Mouse (Mus musculus): ENCODE data around the gene Plekho2. TPM values are rescaled to one million over a fixed set of nuclear protein-coding genes. Genes with fewer than 3 reads are reported as not detected.

Gene Plekho2
- polyA plus RNA-seq, 1 experiment from 2014 or later = 13.0 TPM

GRCm38 (mm10) chr9:65577511-65578196 lies 2.2 kb downstream of the Plekho2 start:
- DNase-seq (ENCODE audit: low spot score) = no peak
- WGBS = 86% methylated on average over 4 of the region's 4 CpGs
- Histone ChIP-seq H3K4me1 (peaks cover 44% of the 10 kb centered on the region), H3K27me3 (ENCODE audit: low read depth, poor library complexity, severe bottlenecking) (no peaks in the 10 kb centered on the region), H3K27ac (no peak overlapping the region), H3K9me3 (replicated peaks) (no peaks in the 10 kb centered on the region), H3K36me3 (peaks cover 4% of the 10 kb centered on the region), H3K4me3 (peak overlapping the region; percentile 66; the same call in 1 of the 2 replicates)

DNA sequence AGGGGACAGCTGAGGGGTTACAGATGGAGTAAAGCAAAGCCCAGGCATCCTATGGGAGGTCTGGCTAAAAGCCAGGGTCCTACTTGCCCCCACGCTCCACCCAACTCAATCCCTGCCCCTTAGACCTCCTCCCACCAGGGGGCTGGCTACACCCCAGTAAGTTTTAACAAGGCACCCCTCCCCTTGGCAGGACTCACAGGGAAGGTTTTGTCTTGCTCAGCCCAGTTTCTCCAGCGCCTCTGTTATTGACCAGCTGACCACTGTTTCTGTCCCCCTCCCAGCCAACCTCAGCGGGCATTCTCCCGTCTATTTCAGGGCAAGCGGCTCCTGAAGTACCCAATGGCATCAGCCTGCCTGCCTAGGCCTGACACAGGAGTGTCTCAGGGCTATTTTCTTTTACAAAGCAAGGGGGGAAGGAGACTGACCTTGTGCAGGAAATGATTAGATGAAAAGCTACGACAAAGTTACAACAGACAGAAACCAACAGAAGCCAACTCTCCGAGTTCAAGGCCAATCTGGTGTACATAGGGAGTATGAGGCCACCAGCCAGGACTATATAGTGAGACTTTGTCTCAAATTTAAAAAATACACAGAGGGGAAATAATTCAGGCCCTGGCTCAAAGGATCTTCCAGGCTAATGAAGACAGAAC lies 2.9 kb downstream of the Plekho2 start:
- Histone ChIP-seq H3K36me3 (peaks cover 10% of the 10 kb centered on the region), H3K4me3 (no peak overlapping the region), H3K27ac (no peak overlapping the region), H3K4me1 (peaks cover 44% of the 10 kb centered on the region), H3K27me3 (ENCODE audit: low read depth, poor library complexity, severe bottlenecking) (no peaks in the 10 kb centered on the region), H3K9me3 (replicated peaks) (no peaks in the 10 kb centered on the region)
- DNase-seq (ENCODE audit: low spot score) = no peak
- WGBS = 67% methylated on average over 7 of the region's 7 CpGs

- Histone ChIP-seq H3K36me3 (peaks cover 20% of the 10 kb centered on the region), H3K27me3 (ENCODE audit: low read depth, poor library complexity, severe bottlenecking) (no peaks in the 10 kb centered on the region), H3K4me1 (peaks cover 38% of the 10 kb centered on the region), H3K9me3 (replicated peaks) (no peaks in the 10 kb centered on the region), H3K4me3 (no peak overlapping the region), H3K27ac (no peak overlapping the region)
- 86% methylated on average over 8 of the region's 8 CpGs for WGBS
- no peak for DNase-seq (ENCODE audit: low spot score)
Observed at GRCm38 (mm10) chr9:65575393-65576196, 4.2 kb downstream of the Plekho2 start.

- DNase-seq (ENCODE audit: low spot score) = no peak
- H3K4me3 ChIP-seq = no peak overlapping the region
- H3K27me3 ChIP-seq (ENCODE audit: low read depth, poor library complexity, severe bottlenecking) = no peaks in the 10 kb centered on the region
- H3K36me3 ChIP-seq = peaks cover 23% of the 10 kb centered on the region
- no peaks in the 10 kb centered on the region for H3K9me3 ChIP-seq (replicated peaks)
- peaks cover 34% of the 10 kb centered on the region for H3K4me1 ChIP-seq
- H3K27ac ChIP-seq = no peak overlapping the region
- WGBS = 87% methylated on average over 11 of the region's 11 CpGs
Observed at GRCm38 (mm10) chr9:65574513-65575392, 5.1 kb downstream of the Plekho2 start.

- H3K36me3 ChIP-seq = peaks cover 41% of the 10 kb centered on the region
- H3K9me3 ChIP-seq (replicated peaks) = no peaks in the 10 kb centered on the region
- DNase-seq (ENCODE audit: low spot score) = no peak
- H3K4me1 ChIP-seq = peaks cover 16% of the 10 kb centered on the region
- H3K27ac ChIP-seq = no peak overlapping the region
- H3K27me3 ChIP-seq (ENCODE audit: low read depth, poor library complexity, severe bottlenecking) = no peaks in the 10 kb centered on the region
- H3K4me3 ChIP-seq = no peak overlapping the region
- WGBS = 84% methylated on average over 6 of the region's 6 CpGs
Observed at GRCm38 (mm10) chr9:65572837-65573236, 7.0 kb downstream of the Plekho2 start.

- WGBS = 84% methylated on average over 6 of the region's 6 CpGs
- Histone ChIP-seq H3K27ac (no peak overlapping the region), H3K9me3 (replicated peaks) (no peaks in the 10 kb centered on the region), H3K4me3 (no peak overlapping the region), H3K4me1 (no peaks in the 10 kb centered on the region), H3K36me3 (peaks cover 70% of the 10 kb centered on the region), H3K27me3 (ENCODE audit: low read depth, poor library complexity, severe bottlenecking) (no peaks in the 10 kb centered on the region)
- no peak for DNase-seq (ENCODE audit: low spot score)
Observed at GRCm38 (mm10) chr9:65569491-65569971, 10.3 kb downstream of the Plekho2 start.

- Histone ChIP-seq H3K36me3 (peaks cover 77% of the 10 kb centered on the region), H3K27me3 (ENCODE audit: low read depth, poor library complexity, severe bottlenecking) (no peaks in the 10 kb centered on the region), H3K4me1 (no peaks in the 10 kb centered on the region), H3K4me3 (no peak overlapping the region), H3K27ac (no peak overlapping the region), H3K9me3 (replicated peaks) (no peaks in the 10 kb centered on the region)
- 92% methylated on average over 6 of the region's 6 CpGs for WGBS
- DNase-seq (ENCODE audit: low spot score) = no peak
Observed at GRCm38 (mm10) chr9:65568787-65569186, 11.1 kb downstream of the Plekho2 start.

DNA sequence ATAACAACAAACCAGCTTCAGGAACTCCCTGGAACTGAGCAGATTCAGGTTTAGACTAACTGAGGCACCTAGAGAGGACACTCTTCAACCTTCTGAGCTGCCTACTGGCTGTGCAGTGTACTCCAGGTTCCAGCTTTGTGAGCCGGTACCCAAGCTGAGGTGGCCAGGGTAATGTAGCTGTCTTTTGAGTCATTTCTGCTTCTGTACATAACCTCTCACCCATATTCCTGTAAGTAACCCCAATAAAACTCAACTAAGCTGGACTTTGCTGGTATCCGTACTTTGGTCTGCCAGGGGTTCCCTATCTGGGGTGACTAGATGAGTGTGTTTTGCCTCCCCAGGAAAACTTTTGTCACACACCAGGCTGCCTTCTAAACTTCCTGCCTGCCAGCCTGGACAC lies 15.1 kb downstream of the Plekho2 start:
- peaks cover 82% of the 10 kb centered on the region for H3K36me3 ChIP-seq
- H3K27ac ChIP-seq = no peak overlapping the region
- H3K4me1 ChIP-seq = peaks cover 15% of the 10 kb centered on the region
- no peak overlapping the region for H3K4me3 ChIP-seq
- no peak for DNase-seq (ENCODE audit: low spot score)
- H3K27me3 ChIP-seq (ENCODE audit: low read depth, poor library complexity, severe bottlenecking) = no peaks in the 10 kb centered on the region
- H3K9me3 ChIP-seq (replicated peaks) = no peaks in the 10 kb centered on the region
- 97% methylated on average over 2 of the region's 2 CpGs for WGBS

GRCm38 (mm10) chr9:65563073-65563472 lies 16.8 kb downstream of the Plekho2 start:
- Histone ChIP-seq H3K27ac (peak overlapping the region; percentile 78; the same call in 1 of the 2 replicates), H3K4me1 (peaks cover 30% of the 10 kb centered on the region), H3K9me3 (replicated peaks) (no peaks in the 10 kb centered on the region), H3K36me3 (peaks cover 81% of the 10 kb centered on the region), H3K4me3 (no peak overlapping the region), H3K27me3 (ENCODE audit: low read depth, poor library complexity, severe bottlenecking) (no peaks in the 10 kb centered on the region)
- WGBS = 95% methylated on average over 5 of the region's 5 CpGs
- DNase-seq (ENCODE audit: low spot score) = no peak

DNA sequence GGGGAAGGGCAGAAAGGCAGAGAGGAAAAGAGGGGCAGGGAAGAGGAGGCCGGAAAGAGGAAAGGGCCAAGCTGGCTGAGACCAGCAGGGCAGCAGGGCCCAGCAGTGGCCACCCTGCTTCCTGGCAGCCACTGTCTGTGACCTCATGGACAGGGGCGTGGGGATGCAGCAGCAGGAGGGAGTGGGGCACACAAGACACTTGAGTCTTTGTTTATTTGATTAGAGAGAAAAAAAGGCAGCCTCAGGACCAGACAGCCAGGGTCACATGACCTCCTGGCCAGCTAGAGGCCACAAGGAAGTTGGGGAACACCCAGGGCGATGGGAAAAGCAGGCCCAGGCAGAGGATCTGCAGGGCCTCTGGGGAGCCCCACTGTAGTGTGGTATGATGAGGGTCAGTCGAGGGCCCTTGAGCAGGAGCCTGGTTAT lies 17.7 kb downstream of the Plekho2 start:
- Histone ChIP-seq H3K27me3 (ENCODE audit: low read depth, poor library complexity, severe bottlenecking) (no peaks in the 10 kb centered on the region), H3K9me3 (replicated peaks) (no peaks in the 10 kb centered on the region), H3K4me1 (peaks cover 33% of the 10 kb centered on the region), H3K36me3 (peaks cover 83% of the 10 kb centered on the region), H3K4me3 (no peak overlapping the region), H3K27ac (peak overlapping the region; percentile 78)
- no peak for DNase-seq (ENCODE audit: low spot score)
- 40% methylated on average over 4 of the region's 4 CpGs for WGBS

DNA sequence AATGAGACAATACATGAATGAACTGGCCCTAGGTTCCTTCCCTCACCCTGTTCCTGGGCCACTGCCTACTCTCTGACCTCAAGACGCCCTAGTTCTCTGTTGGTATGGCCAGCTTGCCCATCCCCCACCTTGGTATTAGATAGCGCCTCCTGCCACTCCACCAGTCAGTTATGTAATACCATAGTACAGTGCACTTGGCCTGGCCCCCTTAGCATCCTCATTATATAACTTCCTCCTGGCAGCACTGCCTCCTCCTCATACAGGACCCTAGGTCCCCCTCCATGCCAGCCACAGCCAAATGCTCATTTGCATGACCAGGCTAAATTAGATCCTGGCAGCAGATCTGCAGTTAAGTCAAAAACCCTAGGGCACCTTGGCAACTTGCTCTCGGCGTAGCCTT lies 18.8 kb downstream of the Plekho2 start:
- no peak overlapping the region for H3K4me3 ChIP-seq
- peaks cover 83% of the 10 kb centered on the region for H3K36me3 ChIP-seq
- H3K27ac ChIP-seq = no peak overlapping the region
- no peak for DNase-seq (ENCODE audit: low spot score)
- peaks cover 33% of the 10 kb centered on the region for H3K4me1 ChIP-seq
- 96% methylated on average over 4 of the region's 4 CpGs for WGBS
- H3K27me3 ChIP-seq (ENCODE audit: low read depth, poor library complexity, severe bottlenecking) = no peaks in the 10 kb centered on the region
- H3K9me3 ChIP-seq (replicated peaks) = no peaks in the 10 kb centered on the region

DNA sequence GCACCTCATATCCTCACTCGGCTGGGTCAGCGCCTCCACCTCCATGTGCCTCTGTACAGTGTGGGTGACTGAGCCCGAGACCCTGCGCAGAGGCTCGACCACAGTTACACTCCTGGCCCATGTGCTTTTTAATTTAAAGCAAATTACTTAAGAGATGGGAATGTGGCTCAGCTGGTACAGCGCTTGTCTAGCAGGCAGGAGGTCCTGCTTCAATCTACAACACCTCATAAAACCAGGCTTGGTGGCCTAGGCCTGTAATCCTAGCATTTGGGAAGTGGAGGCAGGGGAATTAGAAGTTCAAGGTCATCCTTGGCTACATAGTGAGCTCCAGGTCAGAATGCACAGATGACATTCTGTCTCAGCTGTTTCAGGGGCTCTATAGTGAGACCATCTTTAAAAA lies 21.0 kb downstream of the Plekho2 start:
- 74% methylated on average over 6 of the region's 6 CpGs for WGBS
- 0 out of 2 replicates have a peak overlapping the region, but pooled peaks have one; percentile 22 for H3K27ac ChIP-seq

More for the DNA sequence above, 21.0 kb downstream of the Plekho2 start:
- Histone ChIP-seq H3K4me1 (peaks cover 53% of the 10 kb centered on the region), H3K36me3 (peaks cover 72% of the 10 kb centered on the region), H3K27me3 (ENCODE audit: low read depth, poor library complexity, severe bottlenecking) (no peaks in the 10 kb centered on the region), H3K9me3 (replicated peaks) (no peaks in the 10 kb centered on the region), H3K4me3 (no peak overlapping the region)
- DNase-seq (ENCODE audit: low spot score) = no peak

All from limb, embryonic 10.5 days (tissue).